Mouse (Mus musculus) heart, postnatal 0 days (tissue): Measurements from ENCODE around the gene Asap3. TPM values are rescaled to one million over a fixed set of nuclear protein-coding genes. Genes with fewer than 3 reads are reported as not detected.
A peak's percentile ranks its signal among the peaks of the same experiment; 100 is the strongest.

Experiments
- ATAC-seq: fragments of 200-750 bp; cut with Nextera tagmentation; 2 replicates; pipeline ENCODE4 v1.8.0; 2017; ENCODE audit warnings: low read depth, moderate number of reproducible peaks, moderate library complexity; ENCODE audit not compliant: insufficient read depth
- DNase-seq: peaks from one replicate; pipeline ENCODE4 v3.0.0-alpha.2; 2016; ENCODE audit warnings: low spot score
- H3K27ac ChIP-seq: fragments of 300-500 bp; sonication (generic); 2 replicates; pipeline ENCODE4 v1.5.1; 2014; ENCODE audit warnings: low read depth, mild to moderate bottlenecking
- H3K27me3 ChIP-seq: fragments of 300-500 bp; sonication (generic); 2 replicates; pipeline ENCODE4 v1.6.1; 2014; ENCODE audit warnings: low read length, mixed read lengths; ENCODE audit not compliant: control insufficient read depth, insufficient read depth
- H3K36me3 ChIP-seq: fragments of 300-500 bp; sonication (generic); replicated peaks from 2 replicates; pipeline ENCODE4 v1.6.1; 2014; ENCODE audit warnings: low read length, mixed read lengths; ENCODE audit not compliant: control insufficient read depth, insufficient read depth
- H3K4me1 ChIP-seq: fragments of 300-500 bp; sonication (generic); 2 replicates; pipeline ENCODE4 v1.6.1; 2014; ENCODE audit warnings: antibody characterized with exemption; ENCODE audit not compliant: control insufficient read depth, insufficient read depth
- H3K4me2 ChIP-seq: fragments of 300-500 bp; sonication (generic); 2 replicates; pipeline ENCODE4 v1.6.1; 2014; ENCODE audit warnings: low read depth, mild to moderate bottlenecking, low read length, moderate library complexity
- H3K4me3 ChIP-seq: fragments of 300-500 bp; sonication (generic); 2 replicates; pipeline ENCODE4 v1.5.1; 2014; ENCODE audit warnings: low read depth, low read length
- H3K9ac ChIP-seq: fragments of 300-500 bp; sonication (generic); replicated peaks from 2 replicates; pipeline ENCODE4 v1.6.1; 2014; ENCODE audit warnings: low read depth, low read length, mixed read lengths
- H3K9me3 ChIP-seq: fragments of 300-500 bp; sonication (generic); replicated peaks from 2 replicates; pipeline ENCODE4 v1.6.1; 2016; ENCODE audit warnings: low read length; ENCODE audit not compliant: control insufficient read depth
- CTCF ChIP-seq: IDR thresholded peaks from 2 replicates; pipeline ENCODE4 v1.5.1; 2016; ENCODE audit warnings: antibody characterized with exemption, control low read depth, low read depth
- EP300 ChIP-seq: IDR thresholded peaks from 2 replicates; pipeline ENCODE4 v1.6.1; 2016; ENCODE audit warnings: antibody characterized with exemption, low read depth
- WGBS: fragments of 180-500 bp; shearing (Covaris S2); extraction: QIAGEN DNeasy Blood & Tissue Kit; methylation state at CpG from one replicate; pipeline ENCODE4 v1.1.7; 2014; 5-methylcytosine and 5-hydroxymethylcytosine counted together
- polyA plus RNA-seq: library from polyadenylated mRNA; unstranded; fragments of >200 nt; fragmentation: Nextera tagmentation; extraction: Ambion mirVana; gene quantifications from 2 replicates; pipeline ENCODE4 v1.2.1, GENCODE M21; 2015
- total RNA-seq: library from RNA; depleted of rRNA; stranded (reverse); fragments of >200 nt; gene quantifications from 2 replicates; pipeline ENCODE4 v1.2.3, GENCODE M21; 2014; ENCODE audit warnings: low replicate concordance

Asap3 gene
- total and polyA plus RNA-seq, 2 experiments from 2014 or later, result 1.7 to 2.9 TPM

- Histone ChIP-seq H3K9me3 (no peaks in the 10 kb centered on the region), H3K27ac (no peak overlapping the region), H3K4me3 (no peak overlapping the region), H3K27me3 (no peaks in the 10 kb centered on the region), H3K9ac (no peak overlapping the region), H3K4me2 (no peak overlapping the region), H3K4me1 (peaks cover 18% of the 10 kb centered on the region), H3K36me3 (no peaks in the 10 kb centered on the region)
- no peak for ATAC-seq
- WGBS, result 87% methylated on average over 8 of the region's 8 CpGs
- DNase-seq, result no peak
- no peak for TF ChIP-seq EP300
Measured at GRCm38 (mm10) chr4:136215576-136215975, 9.4 kb downstream of the Asap3 start.

DNA sequence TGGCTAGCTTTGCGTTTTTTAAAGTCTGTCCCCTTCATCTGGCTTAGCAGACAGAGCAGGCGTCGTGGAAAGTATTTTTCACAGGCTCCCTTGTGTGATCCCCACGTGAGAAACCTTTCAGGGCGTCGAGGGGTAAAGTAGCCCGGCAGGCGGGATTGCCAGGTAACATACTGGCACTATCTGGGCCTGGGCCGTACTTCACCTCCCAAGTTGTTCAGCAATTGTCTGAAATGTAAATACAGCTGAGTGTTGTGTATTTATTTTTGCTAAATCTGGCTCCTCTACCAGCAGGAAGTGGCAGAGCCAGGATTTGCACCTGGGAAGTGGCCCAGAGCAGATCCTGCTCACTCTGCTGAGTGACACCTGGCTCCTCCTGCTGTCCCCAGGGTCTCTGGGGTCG, 10.9 kb downstream of the Asap3 start:
- peaks cover 18% of the 10 kb centered on the region for H3K4me1 ChIP-seq
- 73% methylated on average over 10 of the region's 10 CpGs for WGBS
- no peak for DNase-seq
- ATAC-seq, result no peak
- no peaks in the 10 kb centered on the region for H3K27me3 ChIP-seq
- no peak for TF ChIP-seq CTCF
- TF ChIP-seq EP300, result no peak
- no peaks in the 10 kb centered on the region for H3K9me3 ChIP-seq
- no peak overlapping the region for H3K27ac ChIP-seq
- H3K4me3 ChIP-seq, result no peak overlapping the region
- H3K36me3 ChIP-seq, result no peaks in the 10 kb centered on the region
- H3K9ac ChIP-seq, result no peak overlapping the region
- H3K4me2 ChIP-seq, result no peak overlapping the region

GRCm38 (mm10) chr4:136218595-136219214, 12.5 kb downstream of the Asap3 start:
- WGBS, result 7% methylated on average over 18 of the region's 18 CpGs
- Histone ChIP-seq H3K27me3 (no peaks in the 10 kb centered on the region), H3K4me3 (0 out of 2 replicates have a peak overlapping the region, but pooled peaks have one; percentile 2), H3K4me1 (peaks cover 18% of the 10 kb centered on the region), H3K9ac (peak overlapping the region; percentile 41), H3K27ac (peak overlapping the region; percentile 71), H3K4me2 (peak overlapping the region; percentile 53), H3K36me3 (no peaks in the 10 kb centered on the region), H3K9me3 (no peaks in the 10 kb centered on the region)
- TF ChIP-seq CTCF (peak; percentile 33; the same call in 1 of the 2 replicates), EP300 (no peak)
- peak; percentile 59 for DNase-seq
- ATAC-seq, result peak; percentile 59

GRCm38 (mm10) chr4:136220133-136220775, 14.1 kb downstream of the Asap3 start:
- DNase-seq (no peak), ATAC-seq (no peak)
- no peaks in the 10 kb centered on the region for H3K9me3 ChIP-seq
- H3K4me2 ChIP-seq, result peak overlapping the region; percentile 21; the same call in 1 of the 2 replicates
- H3K9ac ChIP-seq, result no peak overlapping the region
- 25% methylated on average over 17 of the region's 17 CpGs for WGBS
- H3K27ac ChIP-seq, result no peak overlapping the region
- H3K4me3 ChIP-seq, result no peak overlapping the region
- H3K36me3 ChIP-seq, result no peaks in the 10 kb centered on the region
- H3K4me1 ChIP-seq, result peaks cover 18% of the 10 kb centered on the region
- TF ChIP-seq CTCF (no peak), EP300 (no peak)
- H3K27me3 ChIP-seq, result no peaks in the 10 kb centered on the region

- Histone ChIP-seq H3K4me3 (no peak overlapping the region), H3K27ac (no peak overlapping the region), H3K36me3 (no peaks in the 10 kb centered on the region), H3K4me1 (peaks cover 9% of the 10 kb centered on the region), H3K9ac (no peak overlapping the region), H3K4me2 (no peak overlapping the region), H3K9me3 (no peaks in the 10 kb centered on the region), H3K27me3 (no peaks in the 10 kb centered on the region)
- TF ChIP-seq CTCF, result no peak
- no peak for TF ChIP-seq EP300
- no peak for DNase-seq
- no peak for ATAC-seq
- WGBS, result 77% methylated on average over 13 of the region's 13 CpGs
Measured at GRCm38 (mm10) chr4:136223549-136224239, 17.5 kb downstream of the Asap3 start.
